Mouse (Mus musculus) B cell, adult 62 days (primary cell): ENCODE results near the gene Olfr1359. TPM values are rescaled to one million over a fixed set of nuclear protein-coding genes. Genes with fewer than 3 reads are reported as not detected.

Source experiments
- total RNA-seq: library from RNA; stranded (reverse); gene quantifications from 4 replicates; pipeline ENCODE4 v1.2.4, GENCODE M21; 2023

Gene Olfr1359
- not detected in 4 replicates for total RNA-seq

GRCm38 (mm10) chr13:21697811-21698210, at the start of gene Olfr1359:
TSS of gene Olfr1359 (plus strand) at chr13:21698111.

GRCm38 (mm10) chr13:21663286-21663685, 34.6 kb upstream of the Olfr1359 start, which contains the start of gene Olfr1361:
TSS of gene Olfr1361 (minus strand) at chr13:21663386.

GRCm38 (mm10) chr13:21677305-21677704, 20.6 kb upstream of the Olfr1359 start, which contains the start of gene Olfr1360:
TSS of gene Olfr1360 (minus strand) at chr13:21677405.

GRCm38 (mm10) chr13:21715864-21716539, 18.1 kb downstream of the Olfr1359 start, which contains the start of the genes Hist1h2bl and Hist1h2ai:
TSS of gene Hist1h2bl (minus strand) at chr13:21716143.
TSS of gene Hist1h2ai (plus strand) at chr13:21716422.

GRCm38 (mm10) chr13:21717397-21718357, 19.8 kb downstream of the Olfr1359 start, which contains the start of gene Hist1h3h:
TSS of gene Hist1h3h (plus strand) at chr13:21717659.

GRCm38 (mm10) chr13:21721757-21722372, 24.0 kb downstream of the Olfr1359 start, which contains the start of gene Hist1h2bm:
TSS of gene Hist1h2bm (plus strand) at chr13:21722044.

GRCm38 (mm10) chr13:21734906-21735767, 37.2 kb downstream of the Olfr1359 start, which contains the start of gene Hist1h4j:
TSS of gene Hist1h4j (plus strand) at chr13:21735064.

GRCm38 (mm10) chr13:21750159-21751017, 52.5 kb downstream of the Olfr1359 start, which contains the start of gene Hist1h4k:
TSS of gene Hist1h4k (minus strand) at chr13:21750505.

GRCm38 (mm10) chr13:21753524-21754285, 55.8 kb downstream of the Olfr1359 start, which contains the start of the genes Hist1h2ak and Hist1h2bn:
TSS of gene Hist1h2ak (minus strand) at chr13:21753827.
TSS of gene Hist1h2bn (plus strand) at chr13:21754123.

Other genes with a start within 250 kb of the Olfr1359 start
- gene Zscan26, start 244.4 kb upstream of the Olfr1359 start, total RNA-seq: 36.6 to 38.1 TPM (median 37.6 TPM) in 4 replicates
- gene Nkapl, start 229.6 kb upstream of the Olfr1359 start, total RNA-seq: not detected in 4 replicates
- gene Zkscan4, start 219.2 kb upstream of the Olfr1359 start, total RNA-seq: not detected in 4 replicates
- not detected in 4 replicates for gene Gm10065, start 218.7 kb upstream of the Olfr1359 start, total RNA-seq
- 6.7 to 8.4 TPM (median 7.2 TPM) in 4 replicates for gene AK157302, start 202.9 kb upstream of the Olfr1359 start, total RNA-seq
- 10.4 to 24.0 TPM (median 18.4 TPM) in 4 replicates for gene Gm11273, start 196.7 kb upstream of the Olfr1359 start, total RNA-seq
- 7.7 to 11.4 TPM (median 10.3 TPM) in 4 replicates for gene Zkscan8, start 167.0 kb upstream of the Olfr1359 start, total RNA-seq
- gene Olfr1366, start 155.3 kb upstream of the Olfr1359 start, total RNA-seq: not detected in 4 replicates
- not detected in 4 replicates for gene Olfr1535, start 138.2 kb upstream of the Olfr1359 start, total RNA-seq
- not detected in 4 replicates for gene Olfr1364, start 116.4 kb upstream of the Olfr1359 start, total RNA-seq
- gene Olfr1362, start 84.1 kb upstream of the Olfr1359 start, total RNA-seq: not detected in 4 replicates
- gene Olfr11, start 55.6 kb upstream of the Olfr1359 start, total RNA-seq: not detected in 4 replicates
- not detected in 4 replicates for gene Olfr1361, start 34.7 kb upstream of the Olfr1359 start, total RNA-seq
- gene Olfr1360, start 20.7 kb upstream of the Olfr1359 start, total RNA-seq: not detected in 4 replicates
- gene Hist1h2bl, start 18.0 kb downstream of the Olfr1359 start, total RNA-seq: 60.5 to 95.6 TPM (median 91.5 TPM) in 4 replicates
- 86.2 to 128 TPM (median 105 TPM) in 4 replicates for gene Hist1h2ai, start 18.3 kb downstream of the Olfr1359 start, total RNA-seq
- 124 to 146 TPM (median 132 TPM) in 4 replicates for gene Hist1h3h, start 19.5 kb downstream of the Olfr1359 start, total RNA-seq
- gene Hist1h2bm, start 23.9 kb downstream of the Olfr1359 start, total RNA-seq: 7.8 to 14.0 TPM (median 11.2 TPM) in 4 replicates
- gene Hist1h4j, start 37.0 kb downstream of the Olfr1359 start, total RNA-seq: 13.5 to 16.8 TPM (median 15.9 TPM) in 4 replicates
- 235 to 385 TPM (median 353 TPM) in 4 replicates for gene Hist1h4k, start 52.4 kb downstream of the Olfr1359 start, total RNA-seq
- gene Hist1h2ak, start 55.7 kb downstream of the Olfr1359 start, total RNA-seq: 33.5 to 52.3 TPM (median 43.6 TPM) in 4 replicates
- gene Hist1h2bn, start 56.0 kb downstream of the Olfr1359 start, total RNA-seq: 76.0 to 118 TPM (median 87.0 TPM) in 4 replicates
- 55.1 to 70.5 TPM (median 62.8 TPM) in 4 replicates for gene Hist1h1b, start 82.5 kb downstream of the Olfr1359 start, total RNA-seq
- gene Hist1h3i, start 85.3 kb downstream of the Olfr1359 start, total RNA-seq: 183 to 227 TPM (median 189 TPM) in 4 replicates
- gene Hist1h2an, start 89.1 kb downstream of the Olfr1359 start, total RNA-seq: 30.2 to 44.7 TPM (median 33.5 TPM) in 4 replicates
- gene Hist1h2bp, start 89.3 kb downstream of the Olfr1359 start, total RNA-seq: 32.1 to 51.1 TPM (median 41.4 TPM) in 4 replicates
- 160 to 195 TPM (median 178 TPM) in 4 replicates for gene Hist1h2bq, start 112.1 kb downstream of the Olfr1359 start, total RNA-seq
- gene Hist1h2ao, start 112.4 kb downstream of the Olfr1359 start, total RNA-seq: 204 to 263 TPM (median 252 TPM) in 4 replicates
- 296 to 419 TPM (median 357 TPM) in 4 replicates for gene Hist1h4m, start 113.6 kb downstream of the Olfr1359 start, total RNA-seq
- 56.0 to 117 TPM (median 97.2 TPM) in 4 replicates for gene Hist1h4n, start 134.1 kb downstream of the Olfr1359 start, total RNA-seq
- gene Hist1h2ap, start 135.4 kb downstream of the Olfr1359 start, total RNA-seq: 44.1 to 82.7 TPM (median 54.3 TPM) in 4 replicates
- gene Hist1h2br, start 135.6 kb downstream of the Olfr1359 start, total RNA-seq: 158 to 191 TPM (median 175 TPM) in 4 replicates
- gene Zfp184, start 247.0 kb downstream of the Olfr1359 start, total RNA-seq: 3.0 to 4.9 TPM (median 3.4 TPM) in 4 replicates